Mouse (Mus musculus) ovary, adult 18-20 months (tissue): ENCODE measurements around the gene OR5BS1P.
"Not testable (repeated sequence)": the region's sequence is repeated elsewhere in the genome, so short reads cannot be mapped to it uniquely, and the experiment has no call there.

ENCODE experiments used
- DNase-seq: peaks from one replicate; pipeline ENCODE4 v3.0.0; 2022; ENCODE audit warnings: low spot score, mixed read lengths

OR5BS1P gene

GRCm38 (mm10) chr15:98469596-98469995, at the start of gene OR5BS1P:
Gene OR5BS1P (plus strand): TSS chr15:98469896.
- DNase-seq = no peak

GRCm38 (mm10) chr15:98420897-98421296, 48.8 kb upstream of the OR5BS1P start:
- DNase-seq = no peak

DNA sequence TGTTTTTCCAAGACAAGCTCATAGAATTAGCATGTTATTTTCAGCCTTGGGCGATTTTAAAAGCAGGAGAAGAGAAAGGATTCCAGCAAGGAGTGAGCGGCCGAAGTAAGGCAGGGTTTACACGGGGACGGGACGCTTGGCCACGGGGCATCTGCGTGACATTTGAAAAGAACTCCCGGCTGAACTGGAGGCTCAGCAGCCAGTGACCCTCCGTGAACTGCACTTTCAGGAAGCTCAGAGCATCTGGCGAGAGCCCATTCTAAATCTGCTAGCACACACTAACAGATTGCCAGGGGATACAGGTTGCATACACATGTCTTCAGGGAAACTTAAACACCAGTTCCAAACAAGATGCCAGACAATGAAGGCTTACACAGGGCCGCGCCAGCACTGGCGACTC, 45.4 kb upstream of the OR5BS1P start:
- no peak for DNase-seq

GRCm38 (mm10) chr15:98424753-98425152, 44.9 kb upstream of the OR5BS1P start:
- no peak for DNase-seq

DNA sequence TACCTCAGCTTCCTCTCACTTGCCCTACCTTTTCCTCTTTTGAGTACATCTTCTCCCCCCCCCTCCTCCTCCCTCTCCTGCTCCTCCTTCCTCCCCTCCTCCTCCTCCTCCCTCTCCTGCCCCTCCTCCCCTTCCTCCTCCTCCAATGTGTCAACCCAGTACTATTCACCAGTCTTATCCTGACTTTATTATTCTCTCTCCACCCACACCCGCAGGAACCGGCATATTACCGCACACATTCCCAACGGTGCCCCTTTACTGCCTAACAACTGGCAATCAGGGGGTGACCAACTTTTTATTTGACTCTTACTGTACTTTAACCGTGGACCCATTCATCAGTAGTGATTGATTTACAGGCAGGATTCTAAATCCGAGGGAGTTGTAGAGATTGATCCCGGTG, 44.5 kb upstream of the OR5BS1P start:
- DNase-seq = no peak

GRCm38 (mm10) chr15:98430925-98431324, 38.8 kb upstream of the OR5BS1P start, which contains the start of gene Olfr282:
Gene Olfr282 (plus strand): TSS chr15:98431225.
- DNase-seq = not testable (repeated sequence)

DNA sequence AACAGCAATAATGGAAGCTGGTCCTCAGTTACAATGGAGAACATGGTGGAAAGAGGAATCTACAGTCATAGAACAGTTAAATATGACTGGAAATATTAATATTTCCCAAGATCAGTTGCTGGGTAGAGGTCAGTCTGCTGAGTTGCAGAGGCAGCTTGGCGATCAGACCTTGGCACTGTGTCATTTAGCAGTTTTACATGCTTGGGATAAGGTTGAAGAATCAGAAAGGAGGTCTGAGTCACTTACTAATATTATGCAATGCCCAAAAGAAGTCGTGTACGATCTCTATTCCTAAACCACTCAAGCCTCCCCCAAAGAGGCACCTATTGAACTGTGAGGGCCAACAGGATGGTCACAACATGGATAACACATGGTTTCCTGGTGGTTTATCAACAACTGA, 25.1 kb upstream of the OR5BS1P start:
- DNase-seq = no peak

GRCm38 (mm10) chr15:98448521-98448920, 21.2 kb upstream of the OR5BS1P start:
- no peak for DNase-seq

- no peak for DNase-seq
These were observed 17.4 kb upstream of the OR5BS1P start, which contains the start of gene Olfr281 for GRCm38 (mm10) chr15:98452288-98452687. Gene Olfr281 (plus strand): TSS chr15:98452588.

- no peak for DNase-seq
These were observed 1.8 kb downstream of the OR5BS1P start for GRCm38 (mm10) chr15:98471539-98471938.

DNA sequence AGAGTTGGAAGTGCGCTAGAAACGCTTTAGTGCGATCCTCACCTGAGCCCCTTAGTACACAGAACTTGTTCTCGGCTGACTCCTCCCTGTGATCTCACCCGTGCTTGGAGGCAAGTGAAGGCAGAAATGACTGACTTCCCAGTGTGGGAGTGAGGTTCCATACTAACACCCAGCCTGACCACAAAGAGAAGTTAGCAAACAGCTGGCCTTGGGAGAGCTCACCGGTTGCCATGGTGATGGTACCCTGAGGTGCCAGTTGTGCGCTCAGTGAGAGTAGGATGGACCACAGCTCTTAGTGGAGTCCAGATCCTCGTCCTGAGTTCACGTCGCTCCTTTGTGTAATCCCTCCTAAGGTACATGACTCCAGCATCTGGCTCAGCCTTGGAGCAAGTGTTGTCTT, 5.3 kb downstream of the OR5BS1P start:
- DNase-seq = no peak

GRCm38 (mm10) chr15:98475382-98475781, 5.7 kb downstream of the OR5BS1P start:
- no peak for DNase-seq

DNA sequence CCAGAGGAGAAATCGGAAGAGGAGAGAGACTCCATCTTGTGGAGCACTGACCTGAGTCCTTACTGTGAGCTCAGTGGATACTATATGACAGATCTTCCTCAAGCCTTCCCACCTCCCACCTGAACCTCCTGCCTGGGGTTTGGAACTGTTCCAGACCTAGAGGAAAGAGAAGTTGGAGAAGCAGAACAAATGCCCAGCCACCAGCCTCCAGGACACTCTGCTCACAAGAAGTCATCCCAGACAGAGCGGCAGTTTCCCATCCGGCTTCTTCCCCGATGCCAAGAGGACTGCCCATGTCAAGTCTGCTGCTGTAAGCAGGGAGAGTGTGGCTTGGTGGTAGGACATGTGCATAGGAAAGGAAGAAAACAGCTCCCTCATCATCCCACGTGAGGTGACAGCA, 6.6 kb downstream of the OR5BS1P start:
- DNase-seq = no peak

GRCm38 (mm10) chr15:98479568-98480102, 9.9 kb downstream of the OR5BS1P start:
- DNase-seq = no peak

DNA sequence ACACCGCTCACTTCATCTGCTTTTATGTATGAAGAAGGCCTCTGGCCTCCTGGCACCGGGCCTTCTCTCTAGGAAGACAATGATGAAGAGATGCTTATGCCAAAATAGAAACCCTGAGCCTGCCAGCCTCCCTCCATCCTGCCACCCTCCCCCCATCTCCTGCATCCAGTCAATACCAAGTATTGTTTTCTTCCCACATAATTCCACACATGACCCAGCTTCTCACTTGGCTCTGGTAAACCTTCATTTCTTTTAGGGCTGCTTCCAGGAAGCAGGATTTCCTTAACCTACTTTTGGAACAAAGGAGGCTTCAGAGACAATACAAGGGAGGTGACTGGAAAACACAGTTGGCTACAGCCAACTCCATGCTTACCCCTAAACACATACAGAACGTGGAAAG, 13.0 kb downstream of the OR5BS1P start, which contains the start of gene Lalba:
Gene Lalba, minus strand, starts transcription at position 21 of the 400 bp plus-strand sequence.
- DNase-seq = no peak

- DNase-seq = no peak
These were observed 14.5 kb downstream of the OR5BS1P start for GRCm38 (mm10) chr15:98483907-98484886.

- DNase-seq = no peak
These were observed 16.8 kb downstream of the OR5BS1P start for GRCm38 (mm10) chr15:98486433-98487021.

DNA sequence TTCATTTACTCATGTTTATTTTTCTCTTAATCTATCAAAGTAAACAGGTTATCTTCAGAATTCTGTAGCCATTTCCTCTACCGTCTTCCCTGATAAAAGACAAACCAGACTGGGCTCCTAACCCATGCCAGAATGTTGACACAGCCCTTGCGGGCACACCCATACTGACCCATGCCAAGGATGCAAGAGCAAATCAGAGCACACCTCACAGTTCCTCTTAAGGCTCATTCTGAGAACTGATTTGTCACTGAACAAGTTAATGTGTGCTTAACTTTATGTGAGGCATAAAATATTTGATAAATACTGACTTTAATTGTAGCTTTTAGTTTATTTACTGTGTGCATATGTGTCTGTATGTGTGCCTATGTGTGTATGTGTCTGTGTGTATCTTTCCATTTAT, 21.6 kb downstream of the OR5BS1P start:
- no peak for DNase-seq

- no peak for DNase-seq
These were observed 22.4 kb downstream of the OR5BS1P start, which contains the start of gene Olfr279 for GRCm38 (mm10) chr15:98492102-98492501. Gene Olfr279 (plus strand): TSS chr15:98492402.

- no peak for DNase-seq
These were observed 27.9 kb downstream of the OR5BS1P start for GRCm38 (mm10) chr15:98497631-98498030.

DNA sequence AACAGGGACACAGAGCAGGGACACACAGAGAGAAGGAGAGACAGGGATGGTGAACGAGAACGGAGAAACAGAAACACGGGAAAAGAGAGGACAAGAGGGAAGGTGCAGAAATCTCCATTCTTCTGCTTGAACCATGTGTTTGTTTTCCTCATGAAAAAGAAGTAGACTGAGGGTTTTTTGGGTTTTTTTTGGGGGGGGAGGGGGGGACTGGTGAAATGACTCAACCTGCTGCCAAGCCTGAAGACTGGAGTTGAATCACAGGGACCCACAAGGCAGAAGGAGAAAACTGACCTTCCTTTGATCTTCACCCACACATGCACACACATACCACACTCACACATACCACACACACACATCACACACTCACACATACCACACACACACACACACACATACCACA, 33.6 kb downstream of the OR5BS1P start:
- no peak for DNase-seq

DNA sequence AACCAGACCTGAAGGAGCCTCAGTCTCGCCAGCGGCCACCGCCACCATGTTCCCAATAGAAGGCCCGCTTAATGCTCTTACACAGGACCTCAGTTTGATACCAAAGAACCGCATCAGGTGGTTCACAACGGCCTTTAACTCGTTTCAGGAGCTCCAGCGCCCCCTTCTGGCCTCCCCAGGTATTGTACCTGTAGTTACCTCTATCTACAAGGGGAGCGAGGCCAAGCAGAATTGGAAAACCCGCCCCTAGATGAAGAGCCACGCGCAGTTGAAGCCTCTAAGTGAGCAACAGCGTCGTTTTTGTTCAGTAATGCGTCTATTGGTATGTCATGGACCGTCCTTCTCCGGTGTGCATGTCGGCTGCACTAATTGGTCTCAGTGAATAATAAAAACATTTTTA, 34.8 kb downstream of the OR5BS1P start:
- no peak for DNase-seq
